Mouse (Mus musculus): Measurements from ENCODE around the gene Josd2.

DNA sequence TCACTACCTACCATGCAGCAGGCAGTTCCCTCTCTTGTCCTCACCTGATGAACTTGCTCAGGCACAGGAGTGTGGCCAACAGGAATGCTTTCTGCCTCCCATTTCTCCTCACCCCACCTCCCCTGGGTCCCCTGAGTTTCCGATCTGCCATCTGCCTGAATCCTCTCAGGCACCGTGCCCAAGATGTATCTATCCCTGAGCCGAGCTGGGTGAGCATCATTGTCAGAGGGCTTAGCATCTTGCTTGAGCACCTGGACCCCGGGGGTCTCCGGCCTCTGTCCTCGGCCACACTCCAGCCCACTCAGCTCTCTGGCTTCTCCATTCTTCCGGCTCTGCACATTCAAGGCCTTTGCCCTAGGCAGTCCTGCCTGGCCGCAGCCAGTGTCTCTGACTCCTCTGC lies 29.8 kb upstream of the Josd2 start:
- TF ChIP-seq CTCF (IDR thresholded peaks at IDR 0.05; ENCODE audit: extremely low read depth, insufficient read depth, insufficient read length, insufficient replicate concordance) (no peak), POLR2A (IDR thresholded peaks at IDR 0.05; ENCODE audit: low read depth, low read length) (no peak)

All from spleen, adult 2 months (tissue).